ENCODE assay signal across 12 mouse cellular contexts in the genomic region with DNA sequence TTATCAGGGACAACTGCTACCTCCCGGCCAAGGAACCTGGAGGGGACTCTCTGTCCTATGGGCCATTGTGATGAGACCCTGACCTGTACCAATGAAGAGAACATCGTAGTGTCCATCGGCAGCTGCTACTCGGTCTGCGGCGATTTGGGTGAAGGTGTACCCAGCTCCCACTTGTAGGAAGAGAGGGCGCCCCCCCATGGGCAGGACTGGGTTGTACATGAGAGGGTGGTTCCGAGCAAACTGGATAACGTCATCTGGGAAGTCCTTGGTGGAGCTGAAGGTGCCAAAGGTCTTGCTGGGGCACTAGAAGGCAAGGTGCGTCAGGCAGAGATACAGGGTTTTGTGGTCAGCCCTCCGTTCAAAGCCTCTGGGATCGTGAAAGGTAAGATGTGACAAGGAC. TPM values are rescaled to one million over a fixed set of nuclear protein-coding genes. Genes with fewer than 3 reads are reported as not detected.
DNase-seq lines count a peak whose midpoint lies in the region; ATAC-seq and TF ChIP-seq lines count a peak whose summit lies in the region.
"Had no signal": no experiment of that assay in that cellular context is flagged by ENCODE, and none has a peak within 500 bp of the region (broad histone marks: within the 10 kb centered on the region; RNA-seq: fewer than 3 reads in every experiment).

No protein-coding gene starts in this region.

- peaks cover 0 to 10% of the 10 kb centered on the region in 2 experiments; a peak in 3 of 4 replicates for H3K4me1 ChIP-seq in liver, embryonic 14.5 days (replicated peaks; ENCODE audit: control insufficient read depth in 2 of 2, insufficient read depth in 2 of 2, low read length in 1 of 2)
- peaks cover 61% of the 10 kb centered on the region for H3K4me1 ChIP-seq in liver, embryonic 12.5 days
- H3K4me1 ChIP-seq in forebrain, embryonic 11.5 days (replicated peaks; ENCODE audit: control insufficient read depth, insufficient read depth, low read length): peaks cover 16% of the 10 kb centered on the region

- no peak overlapping the region for H3K9ac ChIP-seq in liver, embryonic 14.5 days (replicated peaks)
- no peak overlapping the region for H3K9ac ChIP-seq in liver, embryonic 12.5 days
- no peak overlapping the region for H3K9ac ChIP-seq in forebrain, embryonic 11.5 days (ENCODE audit: low read length)
- H3K9ac ChIP-seq: embryonic facial prominence, embryonic 15.5 days; midbrain, embryonic 13.5 days had no signal

- no peak overlapping the region for H3K27ac ChIP-seq in gastrocnemius, adult 2 months
- no peak overlapping the region for H3K27ac ChIP-seq in liver, embryonic 14.5 days
- no peak overlapping the region for H3K27ac ChIP-seq in liver, embryonic 12.5 days
- no peak overlapping the region for H3K27ac ChIP-seq in forebrain, embryonic 11.5 days (ENCODE audit: low read depth, low read length)
- H3K27ac ChIP-seq: embryonic facial prominence, embryonic 15.5 days; midbrain, embryonic 13.5 days had no signal

- DNase-seq in gastrocnemius, adult 2 months: no peak
- no peak for DNase-seq in gastrocnemius, adult 8-10 months (ENCODE audit: low spot score in 2 of 2)
- DNase-seq in liver, embryonic 14.5 days (ENCODE audit: low read depth in 3 of 3, low spot score in 3 of 3): no peak
- DNase-seq in ES-CJ7 (ENCODE audit: low read depth, low spot score): peak; percentile 66
- peak; percentile 52 to 80 for DNase-seq in kidney, postnatal 25 days
- DNase-seq in forebrain, embryonic 11.5 days (ENCODE audit: low spot score): no peak
- DNase-seq: cerebellum, adult 11 months; right cerebral cortex, postnatal 25 days had no signal

- 63% methylated on average over 12 of the region's 12 CpGs for WGBS in liver, embryonic 14.5 days (ENCODE audit: insufficient replicate concordance)
- 59% methylated on average over 12 of the region's 12 CpGs for whole genome bisulfite sequencing in liver, embryonic 12.5 days (ENCODE audit: insufficient replicate concordance)
- WGBS in forebrain, embryonic 11.5 days: 81% methylated on average over 12 of the region's 12 CpGs

- no peaks in the 10 kb centered on the region; the same call in 1 of the 2 replicates for H3K27me3 ChIP-seq in liver, embryonic 14.5 days (ENCODE audit: control insufficient read depth, insufficient read depth, low read length)
- H3K27me3 ChIP-seq in liver, embryonic 12.5 days (replicated peaks): peaks cover 72% of the 10 kb centered on the region
- H3K27me3 ChIP-seq in forebrain, embryonic 11.5 days (ENCODE audit: control insufficient read depth, insufficient read depth, low read length): no peaks in the 10 kb centered on the region
- H3K27me3 ChIP-seq: embryonic facial prominence, embryonic 15.5 days; midbrain, embryonic 13.5 days had no signal

- H3K36me3 ChIP-seq in liver, embryonic 14.5 days (replicated peaks; ENCODE audit: control insufficient read depth, insufficient read depth, low read depth): no peaks in the 10 kb centered on the region
- H3K36me3 ChIP-seq in liver, embryonic 12.5 days: no peaks in the 10 kb centered on the region; the same call in 1 of the 2 replicates
- H3K36me3 ChIP-seq in forebrain, embryonic 11.5 days (ENCODE audit: control insufficient read depth, insufficient read depth, low read length): no peaks in the 10 kb centered on the region
- H3K36me3 ChIP-seq: embryonic facial prominence, embryonic 15.5 days; hindbrain, embryonic 10.5 days; midbrain, embryonic 13.5 days had no signal

- intact Hi-C loops in gastrocnemius, adult 2 months (cut with DNase I): no loop called here

- peak; percentile 47; the same call in 1 of the 2 replicates for TF ChIP-seq CTCF in gastrocnemius, adult 2 months (IDR thresholded peaks at IDR 0.05)
- peak; percentile 54 for TF ChIP-seq CTCF in liver, embryonic 14.5 days (IDR thresholded peaks at IDR 0.05; ENCODE audit: low read depth)

- TF ChIP-seq EP300 in liver, embryonic 14.5 days (IDR thresholded peaks at IDR 0.05; ENCODE audit: low read depth): no peak

- no peak for ATAC-seq in liver, embryonic 14.5 days (ENCODE audit: insufficient read depth)
- ATAC-seq in liver, embryonic 12.5 days: no peak
- no peak for ATAC-seq in forebrain, embryonic 11.5 days (replicated peaks; ENCODE audit: low FRiP score)
- ATAC-seq: midbrain, embryonic 13.5 days had no signal

- H3K9me3 ChIP-seq in liver, embryonic 14.5 days (ENCODE audit: control insufficient read depth, low read length): no peaks in the 10 kb centered on the region
- H3K9me3 ChIP-seq in liver, embryonic 12.5 days (replicated peaks): no peaks in the 10 kb centered on the region
- H3K9me3 ChIP-seq in forebrain, embryonic 11.5 days (ENCODE audit: control insufficient read depth, low read length): no peaks in the 10 kb centered on the region
- H3K9me3 ChIP-seq: embryonic facial prominence, embryonic 15.5 days; hindbrain, embryonic 10.5 days; midbrain, embryonic 13.5 days had no signal

- no peak overlapping the region for H3K4me2 ChIP-seq in liver, embryonic 14.5 days (ENCODE audit: low read depth)
- H3K4me2 ChIP-seq in liver, embryonic 12.5 days: no peak overlapping the region
- H3K4me2 ChIP-seq in forebrain, embryonic 11.5 days (ENCODE audit: low read depth, low read length, severe bottlenecking): no peak overlapping the region
- H3K4me2 ChIP-seq: embryonic facial prominence, embryonic 15.5 days; midbrain, embryonic 13.5 days had no signal

- no peak overlapping the region for H3K4me3 ChIP-seq in gastrocnemius, adult 2 months
- no peak overlapping the region for H3K4me3 ChIP-seq in liver, embryonic 14.5 days (ENCODE audit: insufficient read depth in 1 of 2, low read depth in 2 of 2, low read length in 2 of 2)
- H3K4me3 ChIP-seq in liver, embryonic 12.5 days: no peak overlapping the region
- no peak overlapping the region for H3K4me3 ChIP-seq in forebrain, embryonic 11.5 days (ENCODE audit: low read depth, low read length)
- H3K4me3 ChIP-seq: embryonic facial prominence, embryonic 15.5 days; hindbrain, embryonic 10.5 days; midbrain, embryonic 13.5 days had no signal

RNA-seq across cellular contexts. Expression of a gene that starts 8.3 kb away (rescaled TPM):
- 10 to 100 TPM; 11.2 to 17.9 TPM for total RNA-seq in gastrocnemius, adult 2 months (2021)
- total RNA-seq in gastrocnemius, adult 8-10 months (2022): 10 to 100 TPM in 2 of 4 experiments, 1 to 10 TPM in 2; 8.7 to 12.4 (median 10.1) TPM
- 0.22 and 0.31 TPM in 2 replicates for polyA plus RNA-seq in liver, embryonic 14.5 days (2012; rRNA removed)
- 0.25 and 0.33 TPM in 2 replicates for polyA plus RNA-seq in liver, embryonic 14.5 days (2014; fragmentation: Nextera tagmentation; extraction: Ambion mirVana)
- 0.35 and 0.52 TPM in 2 replicates for polyA plus RNA-seq in liver, embryonic 12.5 days (2016; fragmentation: Nextera tagmentation; extraction: Ambion mirVana)
- 1.7 TPM in 2 replicates for polyA plus RNA-seq in forebrain, embryonic 11.5 days (2014; fragmentation: Nextera tagmentation; extraction: Ambion mirVana)

RNA-seq across cellular contexts. Expression of a gene that starts 13.3 kb away (rescaled TPM):
- total RNA-seq in gastrocnemius, adult 2 months (2021): 10 to 100 TPM; 48.5 to 50.4 TPM
- 10 to 100 TPM; 51.3 to 56.2 (median 54.0) TPM for total RNA-seq in gastrocnemius, adult 8-10 months (2022)
- polyA plus RNA-seq in liver, embryonic 14.5 days (2012; rRNA removed): 113 and 135 TPM in 2 replicates
- 149 and 173 TPM in 2 replicates for polyA plus RNA-seq in liver, embryonic 14.5 days (2014; fragmentation: Nextera tagmentation; extraction: Ambion mirVana)
- polyA plus RNA-seq in liver, embryonic 12.5 days (2016; fragmentation: Nextera tagmentation; extraction: Ambion mirVana): 171 TPM in 2 replicates
- polyA plus RNA-seq in forebrain, embryonic 11.5 days (2014; fragmentation: Nextera tagmentation; extraction: Ambion mirVana): 35.0 and 37.2 TPM in 2 replicates

RNA-seq across cellular contexts. Expression of a gene that starts 20.1 kb away (rescaled TPM):
- total RNA-seq in gastrocnemius, adult 2 months (2021): under 1 TPM; 0.22 to 0.33 TPM
- under 1 TPM in 2 of 4 experiments, not detected in 2; 0.24 to 0.56 TPM for total RNA-seq in gastrocnemius, adult 8-10 months (2022)
- 0.45 and 0.80 TPM in 2 replicates for polyA plus RNA-seq in liver, embryonic 14.5 days (2012; rRNA removed)
- polyA plus RNA-seq in liver, embryonic 14.5 days (2014; fragmentation: Nextera tagmentation; extraction: Ambion mirVana): 0.69 and 0.87 TPM in 2 replicates
- polyA plus RNA-seq in liver, embryonic 12.5 days (2016; fragmentation: Nextera tagmentation; extraction: Ambion mirVana): 0.99 and 1.2 TPM in 2 replicates
- 0.39 TPM in 1 of 2 replicates, not detected in the other for polyA plus RNA-seq in forebrain, embryonic 11.5 days (2014; fragmentation: Nextera tagmentation; extraction: Ambion mirVana)

RNA-seq across cellular contexts. Expression of a gene that starts 22.1 kb away (rescaled TPM):
- total RNA-seq in gastrocnemius, adult 2 months (2021): 10 to 100 TPM; 11.8 to 14.7 TPM
- 10 to 100 TPM; 12.1 to 16.8 (median 15.5) TPM for total RNA-seq in gastrocnemius, adult 8-10 months (2022)
- polyA plus RNA-seq in liver, embryonic 14.5 days (2012; rRNA removed): 11.4 and 16.9 TPM in 2 replicates
- polyA plus RNA-seq in liver, embryonic 14.5 days (2014; fragmentation: Nextera tagmentation; extraction: Ambion mirVana): 8.9 and 11.8 TPM in 2 replicates
- 12.5 and 12.9 TPM in 2 replicates for polyA plus RNA-seq in liver, embryonic 12.5 days (2016; fragmentation: Nextera tagmentation; extraction: Ambion mirVana)
- 11.3 and 15.2 TPM in 2 replicates for polyA plus RNA-seq in forebrain, embryonic 11.5 days (2014; fragmentation: Nextera tagmentation; extraction: Ambion mirVana)

RNA-seq across cellular contexts. Expression of a gene that starts 24.0 kb away (rescaled TPM):
- total RNA-seq in gastrocnemius, adult 2 months (2021): 1 to 10 TPM; 1.6 to 2.4 TPM
- 1 to 10 TPM; 1.4 to 2.7 (median 1.9) TPM for total RNA-seq in gastrocnemius, adult 8-10 months (2022)
- polyA plus RNA-seq in liver, embryonic 14.5 days (2012; rRNA removed): 1.2 and 1.3 TPM in 2 replicates
- polyA plus RNA-seq in liver, embryonic 14.5 days (2014; fragmentation: Nextera tagmentation; extraction: Ambion mirVana): 1.2 and 1.4 TPM in 2 replicates
- polyA plus RNA-seq in liver, embryonic 12.5 days (2016; fragmentation: Nextera tagmentation; extraction: Ambion mirVana): 3.6 and 3.9 TPM in 2 replicates
- 6.0 and 6.2 TPM in 2 replicates for polyA plus RNA-seq in forebrain, embryonic 11.5 days (2014; fragmentation: Nextera tagmentation; extraction: Ambion mirVana)

Comparison
In these comparisons a context has a peak if more than half of its experiments do, and no peak if none do; other contexts are left out.
1. DNase-seq: peak in ES-CJ7 (single experiment) and kidney, postnatal 25 days (2 of 2); none in gastrocnemius, adult 2 months (single experiment), gastrocnemius, adult 8-10 months (0 of 2), liver, embryonic 14.5 days (0 of 3) and forebrain, embryonic 11.5 days (single experiment).